Mouse (Mus musculus): ENCODE data around the gene Tbcd.

GRCm38 (mm10) chr11:121636646-121637045 lies 184.9 kb downstream of the Tbcd start:
- TF ChIP-seq CTCF (IDR thresholded peaks at IDR 0.05; ENCODE audit: borderline replicate concordance, extremely low read depth, insufficient read depth, insufficient read length) (no peak), POLR2A (IDR thresholded peaks at IDR 0.05; ENCODE audit: borderline replicate concordance, extremely low read depth, insufficient read depth, insufficient read length, poor library complexity, severe bottlenecking) (no peak)

Data from brain, embryonic 14.5 days (tissue).